Mouse (Mus musculus) right cerebral cortex, postnatal 4 days (tissue): ENCODE measurements around the gene Popdc3.
A peak's percentile ranks its signal among the peaks of the same experiment; 100 is the strongest.
"Not testable (repeated sequence)": the region's sequence is repeated elsewhere in the genome, so short reads cannot be mapped to it uniquely, and the experiment has no call there.

ENCODE experiments used
- DNase-seq: peaks from one replicate; pipeline ENCODE4 v3.0.0-alpha.2; 2022

The Popdc3 gene

DNA sequence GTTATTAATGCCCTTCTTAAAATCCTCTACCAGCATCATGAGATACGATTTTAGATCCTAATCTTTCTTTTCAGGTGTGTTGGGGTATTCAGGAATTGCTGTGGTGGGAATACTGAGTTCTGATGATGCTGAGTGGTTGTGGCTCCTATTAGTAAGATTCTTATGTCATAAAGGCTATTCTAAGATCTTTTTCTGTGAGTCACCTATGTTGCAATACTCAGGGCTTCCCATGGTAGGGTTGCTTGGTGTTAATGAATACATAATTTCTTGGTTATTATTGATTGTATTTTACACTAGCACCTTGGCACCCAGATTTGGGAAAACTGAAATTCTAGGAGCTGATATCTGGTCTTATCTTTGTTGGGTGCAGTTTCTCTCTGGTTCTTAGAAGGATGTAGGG lies 26.7 kb downstream of the Popdc3 start:
- DNase-seq, result no peak

DNA sequence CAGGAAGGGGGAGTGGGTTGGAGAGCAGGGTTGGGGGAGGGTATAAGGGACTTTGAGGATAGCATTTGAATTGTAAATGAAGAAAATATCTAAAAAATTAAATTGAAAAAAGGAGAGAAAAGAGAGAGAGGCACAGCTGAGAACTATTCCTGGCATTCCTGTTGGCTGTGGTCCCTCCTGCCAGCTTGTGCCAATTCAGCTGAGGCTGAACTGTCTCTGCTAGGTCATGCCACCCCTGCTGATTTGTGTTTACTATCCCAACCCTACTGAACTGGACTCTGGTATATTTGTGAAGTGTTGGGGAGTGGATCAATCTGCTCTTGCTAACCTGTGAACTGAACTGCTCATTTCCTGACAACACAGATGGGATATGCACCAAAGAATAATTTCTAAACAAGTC lies 32.3 kb downstream of the Popdc3 start:
- DNase-seq, result no peak

DNA sequence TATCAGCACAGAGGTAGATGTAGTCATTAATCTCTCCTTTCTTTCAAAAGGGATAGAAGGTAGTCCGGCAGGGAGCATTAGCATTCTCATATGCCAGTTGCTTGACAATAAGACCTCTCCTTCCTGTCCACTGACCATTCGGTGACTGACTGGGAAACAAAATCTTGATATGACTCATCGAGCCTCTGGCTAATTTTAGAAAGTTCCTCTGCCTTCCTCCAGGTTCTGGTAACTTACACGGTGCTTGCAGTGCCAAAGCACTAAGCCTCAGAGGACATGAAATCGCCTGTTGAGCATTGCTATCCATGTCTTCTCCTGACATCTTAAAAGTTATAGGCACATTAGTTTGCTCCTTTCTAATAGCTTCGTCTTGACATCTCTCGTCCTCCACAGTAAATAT lies 38.8 kb downstream of the Popdc3 start:
- no peak for DNase-seq

DNA sequence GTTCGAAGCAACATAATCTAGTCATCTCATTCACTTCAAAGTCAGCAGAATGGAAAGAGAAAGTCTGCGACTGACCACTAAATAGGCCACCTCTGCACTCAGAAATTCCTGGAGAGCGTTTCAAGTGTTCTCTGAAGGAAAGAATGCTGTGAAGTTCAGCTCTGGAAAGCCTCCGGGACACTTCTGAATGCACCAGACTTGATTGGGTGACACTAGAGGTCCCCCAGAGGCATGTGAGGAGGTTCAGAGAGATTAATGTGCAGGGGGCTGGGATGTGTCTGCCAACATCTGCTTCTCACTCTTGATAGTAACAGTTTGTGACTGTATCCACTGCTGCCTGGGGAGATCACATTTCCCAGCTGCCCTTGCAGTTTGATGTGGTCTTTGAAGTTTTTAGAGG lies 52.1 kb downstream of the Popdc3 start:
- DNase-seq, result no peak

- DNase-seq, result no peak
Measured at GRCm38 (mm10) chr10:45233351-45233750, 55.5 kb downstream of the Popdc3 start.

GRCm38 (mm10) chr10:45236304-45236703 lies 58.4 kb downstream of the Popdc3 start:
- no peak for DNase-seq

GRCm38 (mm10) chr10:45237492-45237891 lies 59.6 kb downstream of the Popdc3 start:
- DNase-seq, result no peak

GRCm38 (mm10) chr10:45260477-45260876 lies 82.6 kb downstream of the Popdc3 start:
- DNase-seq, result no peak

GRCm38 (mm10) chr10:45262126-45262525 lies 84.2 kb downstream of the Popdc3 start:
- no peak for DNase-seq

GRCm38 (mm10) chr10:45276499-45276898 lies 98.6 kb downstream of the Popdc3 start:
- DNase-seq, result no peak

DNA sequence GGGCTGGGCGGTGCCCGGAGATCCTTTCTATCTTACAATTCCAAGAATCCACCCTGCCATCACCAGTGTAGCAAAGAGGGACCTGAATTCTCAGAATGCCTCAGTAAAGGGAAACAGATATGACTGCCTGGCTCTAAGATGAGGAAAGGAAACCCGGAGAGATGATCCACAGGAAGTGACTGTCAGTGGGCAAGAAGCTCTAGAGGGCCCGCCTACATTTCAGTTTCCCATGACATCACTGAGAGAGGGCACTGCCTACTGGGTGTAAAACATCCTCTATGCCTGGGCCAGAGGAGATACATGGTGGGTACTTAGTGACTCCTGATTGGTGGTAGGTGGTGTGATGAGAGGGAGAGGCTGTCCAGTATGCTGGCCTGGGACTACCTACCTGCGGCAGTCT lies 99.1 kb downstream of the Popdc3 start:
- DNase-seq, result no peak

DNA sequence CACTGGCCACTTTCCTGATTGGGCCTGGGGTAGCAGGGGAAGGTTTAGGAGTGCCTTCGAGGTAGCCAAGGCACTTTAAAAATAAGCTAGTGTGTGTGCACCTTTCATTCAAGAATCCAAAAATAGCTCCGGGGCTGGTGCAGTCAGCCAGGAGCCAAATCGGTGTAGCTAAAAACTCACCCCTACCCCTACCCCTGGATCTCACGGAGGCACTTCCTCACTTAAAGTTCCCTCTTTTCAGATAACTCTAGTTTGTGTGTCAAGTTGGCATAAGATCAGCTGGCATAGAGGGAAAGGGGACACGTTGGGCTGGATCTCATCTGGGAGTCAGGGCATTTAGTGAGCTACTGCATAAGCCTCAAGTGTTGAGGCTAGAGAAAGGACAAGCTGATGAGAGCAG lies 107.8 kb downstream of the Popdc3 start:
- DNase-seq, result no peak

DNA sequence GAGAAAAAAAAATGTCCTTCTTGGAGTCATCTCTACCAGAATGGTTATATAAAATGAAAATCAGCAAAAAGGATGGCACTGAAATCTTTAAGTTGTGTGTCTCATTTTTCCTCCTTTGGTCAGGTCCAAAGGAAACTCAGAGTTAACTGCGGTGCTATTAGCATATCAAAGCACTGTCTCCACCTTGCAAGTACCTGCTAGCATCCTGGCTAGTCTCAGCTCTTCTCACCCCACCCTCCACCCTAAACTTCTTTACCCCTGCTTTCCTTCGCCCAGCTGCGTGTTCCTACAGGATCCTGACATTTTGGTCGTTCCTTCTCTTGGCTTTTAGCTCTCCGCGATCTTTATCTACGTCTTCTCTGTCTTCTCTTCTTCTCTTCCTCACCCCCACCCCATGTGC lies 110.5 kb downstream of the Popdc3 start:
- no peak for DNase-seq

- peak; percentile 30 for DNase-seq
Measured at GRCm38 (mm10) chr10:45289218-45290105, 111.6 kb downstream of the Popdc3 start.

- no peak for DNase-seq
Measured at GRCm38 (mm10) chr10:45290618-45291017, 112.7 kb downstream of the Popdc3 start.

DNA sequence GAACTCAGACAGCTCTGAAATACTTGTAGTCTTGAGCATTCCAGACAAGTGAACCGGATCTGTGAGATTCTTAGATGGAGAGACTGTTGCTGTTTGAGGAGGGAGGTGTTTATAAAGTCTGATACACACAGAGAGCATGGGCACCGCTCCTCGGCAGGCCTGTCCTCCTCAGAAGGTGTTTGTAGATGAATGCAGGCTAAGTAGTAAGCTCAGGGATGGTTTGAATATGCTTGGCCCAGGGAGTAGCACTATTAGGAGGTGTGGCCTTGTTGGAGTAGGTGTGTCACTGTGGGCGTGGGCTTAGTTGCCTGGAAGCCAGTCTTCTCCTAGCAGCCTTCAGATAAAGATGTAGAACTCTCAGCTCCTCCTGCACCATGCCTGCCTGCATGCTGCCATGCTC lies 114.3 kb downstream of the Popdc3 start:
- DNase-seq, result not testable (repeated sequence)

DNA sequence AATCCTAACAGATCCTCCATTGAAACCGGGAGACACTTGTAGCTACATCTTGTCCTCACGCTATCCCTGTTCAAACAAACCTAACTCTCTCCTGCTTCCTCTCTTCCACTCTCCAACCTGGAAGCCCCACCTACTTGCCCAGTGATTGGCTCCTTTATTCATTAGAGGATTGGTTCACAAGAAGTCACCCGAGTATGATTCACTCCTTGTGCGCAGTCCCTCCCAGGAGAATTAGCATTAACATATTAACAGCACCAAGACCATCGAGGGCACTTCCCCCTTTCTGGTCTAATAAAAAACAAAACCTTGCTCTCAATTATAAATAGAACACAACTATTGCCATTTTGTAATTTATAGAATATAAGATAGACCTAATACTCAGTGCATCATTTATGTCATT lies 117.2 kb downstream of the Popdc3 start:
- no peak for DNase-seq

- no peak for DNase-seq
Measured at GRCm38 (mm10) chr10:45298503-45298902, 120.6 kb downstream of the Popdc3 start.

- DNase-seq, result no peak
Measured at GRCm38 (mm10) chr10:45299509-45299908, 121.6 kb downstream of the Popdc3 start.

DNA sequence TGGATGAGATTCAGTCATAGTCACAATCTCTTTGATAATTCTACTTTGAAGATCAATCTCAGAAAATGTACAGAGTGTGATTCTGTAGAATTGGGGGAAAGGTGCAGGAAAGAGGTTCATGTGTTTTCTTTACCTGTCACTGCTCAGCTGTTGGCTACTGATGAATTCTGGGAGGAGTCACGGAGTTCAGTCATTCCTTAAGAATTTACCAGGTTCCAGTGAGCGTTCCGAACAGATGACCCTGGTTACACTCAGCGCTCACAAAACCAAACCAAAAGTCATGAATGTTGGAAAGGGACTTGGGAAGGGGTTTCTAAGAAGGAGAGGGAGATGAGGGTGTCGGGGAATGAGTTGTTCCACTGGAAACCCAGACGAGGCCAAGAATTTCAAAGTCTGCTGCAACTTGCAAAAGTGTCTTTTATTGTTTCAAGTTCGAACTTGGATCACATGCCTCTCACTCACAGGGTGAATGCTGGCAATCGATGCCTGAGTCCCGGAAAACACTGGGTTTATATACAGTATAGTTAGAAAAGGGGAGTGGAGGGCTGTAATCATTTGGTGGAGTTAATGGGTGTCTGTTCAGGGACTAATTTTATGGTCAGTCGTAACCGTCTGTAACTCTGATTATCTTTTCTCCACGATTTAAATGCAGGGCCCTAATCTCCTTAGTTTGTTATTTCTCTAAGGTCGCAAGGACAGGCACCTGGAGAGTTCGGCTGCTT lies 125.6 kb downstream of the Popdc3 start:
- no peak for DNase-seq

- DNase-seq, result no peak
Measured at GRCm38 (mm10) chr10:45305173-45305572, 127.3 kb downstream of the Popdc3 start.

GRCm38 (mm10) chr10:45311129-45311528 lies 133.2 kb downstream of the Popdc3 start:
- DNase-seq, result no peak

DNA sequence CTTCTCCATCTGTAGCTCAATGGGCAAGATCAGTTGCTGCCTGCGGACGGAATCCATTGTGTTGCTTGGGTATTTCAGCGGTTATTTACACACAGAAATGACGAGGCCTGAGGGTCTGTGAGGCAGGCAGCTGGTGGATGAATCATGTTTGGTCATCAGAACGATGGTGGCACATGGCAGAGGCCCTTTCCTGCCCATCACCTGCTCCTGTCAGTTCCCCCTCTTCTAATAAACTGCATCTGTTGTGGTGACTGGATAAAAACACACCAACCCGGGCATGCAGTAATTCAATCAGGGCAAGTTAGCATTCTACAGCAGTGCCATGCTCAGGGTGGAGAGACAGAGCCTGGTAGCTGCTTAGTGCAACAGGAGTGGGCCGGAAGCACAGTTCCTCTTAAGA lies 133.7 kb downstream of the Popdc3 start:
- no peak for DNase-seq

DNA sequence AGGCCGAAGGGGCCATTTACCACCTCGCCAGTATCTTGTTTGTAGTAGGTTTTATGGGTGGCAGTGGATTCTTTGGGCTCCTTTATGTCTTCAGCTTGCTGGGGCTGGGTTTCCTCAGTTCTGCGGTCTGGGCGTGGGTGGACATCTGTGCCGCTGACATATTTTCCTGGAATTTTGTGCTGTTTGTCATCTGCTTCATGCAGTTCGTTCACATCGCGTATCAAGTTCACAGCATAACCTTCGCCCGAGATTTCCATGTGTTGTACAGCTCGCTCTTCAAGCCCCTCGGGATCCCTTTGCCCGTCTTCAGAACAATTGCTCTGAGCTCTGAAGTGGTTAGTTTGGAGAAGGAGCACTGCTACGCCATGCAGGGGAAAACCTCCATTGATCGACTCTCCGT lies 137.0 kb downstream of the Popdc3 start:
- DNase-seq, result no peak
